Mouse (Mus musculus): ENCODE measurements around the gene Dnhd1. TPM values are rescaled to one million over a fixed set of nuclear protein-coding genes. Genes with fewer than 3 reads are reported as not detected.
A peak's percentile ranks its signal among the peaks of the same experiment; 100 is the strongest.

Gene Dnhd1
- polyA plus RNA-seq, 1 experiment from 2014 or later = 1.9 TPM

GRCm38 (mm10) chr7:105762517-105763270 lies 112.1 kb downstream of the Dnhd1 start:
- Histone ChIP-seq H3K36me3 (ENCODE audit: control insufficient read depth, insufficient read depth, low read length) (peaks cover 62% of the 10 kb centered on the region), H3K27me3 (ENCODE audit: control insufficient read depth, insufficient read depth, low read depth, low read length) (no peaks in the 10 kb centered on the region), H3K4me3 (ENCODE audit: low read depth, low read length) (no peak overlapping the region), H3K9me3 (replicated peaks; ENCODE audit: control insufficient read depth, low read length, poor library complexity, severe bottlenecking) (no peaks in the 10 kb centered on the region), H3K9ac (ENCODE audit: low read depth, low read length) (no peak overlapping the region), H3K4me1 (ENCODE audit: control insufficient read depth, insufficient read depth, low read length) (peaks cover 2% of the 10 kb centered on the region; the same call in 1 of the 2 replicates), H3K27ac (ENCODE audit: low read length) (no peak overlapping the region), H3K4me2 (ENCODE audit: low read length) (no peak overlapping the region)
- WGBS = 30% methylated on average over 55 of the region's 55 CpGs
- ATAC-seq = peak; percentile 22; the same call in 1 of the 2 replicates

- Histone ChIP-seq H3K4me1 (ENCODE audit: control insufficient read depth, insufficient read depth, low read length) (peaks cover 17% of the 10 kb centered on the region), H3K4me2 (ENCODE audit: low read length) (no peak overlapping the region), H3K27me3 (ENCODE audit: control insufficient read depth, insufficient read depth, low read depth, low read length) (no peaks in the 10 kb centered on the region), H3K9ac (ENCODE audit: low read depth, low read length) (no peak overlapping the region), H3K27ac (ENCODE audit: low read length) (no peak overlapping the region), H3K9me3 (replicated peaks; ENCODE audit: control insufficient read depth, low read length, poor library complexity, severe bottlenecking) (no peaks in the 10 kb centered on the region), H3K4me3 (ENCODE audit: low read depth, low read length) (no peak overlapping the region), H3K36me3 (ENCODE audit: control insufficient read depth, insufficient read depth, low read length) (peaks cover 54% of the 10 kb centered on the region)
- 90% methylated on average over 11 of the region's 11 CpGs for WGBS
- no peak for ATAC-seq
Measured at GRCm38 (mm10) chr7:105764331-105764730, 113.7 kb downstream of the Dnhd1 start.

- peak overlapping the region; percentile 44 for H3K27ac ChIP-seq (ENCODE audit: low read length)
- peaks cover 65% of the 10 kb centered on the region for H3K36me3 ChIP-seq (ENCODE audit: control insufficient read depth, insufficient read depth, low read length)
- no peak overlapping the region for H3K9ac ChIP-seq (ENCODE audit: low read depth, low read length)
Measured at GRCm38 (mm10) chr7:105767729-105768165, 117.1 kb downstream of the Dnhd1 start.

GRCm38 (mm10) chr7:105769959-105770358 lies 119.3 kb downstream of the Dnhd1 start:
- Histone ChIP-seq H3K4me3 (ENCODE audit: low read depth, low read length) (no peak overlapping the region), H3K36me3 (ENCODE audit: control insufficient read depth, insufficient read depth, low read length) (peaks cover 49% of the 10 kb centered on the region), H3K4me2 (ENCODE audit: low read length) (no peak overlapping the region), H3K4me1 (ENCODE audit: control insufficient read depth, insufficient read depth, low read length) (peaks cover 30% of the 10 kb centered on the region), H3K27ac (ENCODE audit: low read length) (no peak overlapping the region), H3K9ac (ENCODE audit: low read depth, low read length) (no peak overlapping the region), H3K27me3 (ENCODE audit: control insufficient read depth, insufficient read depth, low read depth, low read length) (no peaks in the 10 kb centered on the region), H3K9me3 (replicated peaks; ENCODE audit: control insufficient read depth, low read length, poor library complexity, severe bottlenecking) (no peaks in the 10 kb centered on the region)
- WGBS = 85% methylated on average over 3 of the region's 3 CpGs
- no peak for ATAC-seq

More at GRCm38 (mm10) chr7:105767729-105768165, 117.1 kb downstream of the Dnhd1 start:
- no peak overlapping the region for H3K4me2 ChIP-seq (ENCODE audit: low read length)
- H3K4me1 ChIP-seq (ENCODE audit: control insufficient read depth, insufficient read depth, low read length) = peaks cover 23% of the 10 kb centered on the region
- H3K9me3 ChIP-seq (replicated peaks; ENCODE audit: control insufficient read depth, low read length, poor library complexity, severe bottlenecking) = no peaks in the 10 kb centered on the region
- WGBS = 12% methylated on average over 6 of the region's 6 CpGs
- H3K4me3 ChIP-seq (ENCODE audit: low read depth, low read length) = no peak overlapping the region
- ATAC-seq = peak; percentile 36
- H3K27me3 ChIP-seq (ENCODE audit: control insufficient read depth, insufficient read depth, low read depth, low read length) = no peaks in the 10 kb centered on the region

Other genes starting within 250 kb of the Dnhd1 start
- 0.14 and 0.25 TPM in 2 replicates for gene Cnga4, start 246.3 kb upstream of the Dnhd1 start, polyA plus RNA-seq (2015; fragmentation: Nextera tagmentation; extraction: Ambion mirVana)
- 6.2 and 8.5 TPM in 2 replicates for gene Cckbr, start 225.1 kb upstream of the Dnhd1 start, polyA plus RNA-seq (2015; fragmentation: Nextera tagmentation; extraction: Ambion mirVana)
- gene Cavin3, start 168.5 kb upstream of the Dnhd1 start, polyA plus RNA-seq (2015; fragmentation: Nextera tagmentation; extraction: Ambion mirVana) = 28.6 and 31.0 TPM in 2 replicates
- 95.2 and 104 TPM in 2 replicates for gene Smpd1, start 96.5 kb upstream of the Dnhd1 start, polyA plus RNA-seq (2015; fragmentation: Nextera tagmentation; extraction: Ambion mirVana)
- 333 and 360 TPM in 2 replicates for gene Apbb1, start 69.2 kb upstream of the Dnhd1 start, polyA plus RNA-seq (2015; fragmentation: Nextera tagmentation; extraction: Ambion mirVana)
- gene Hpx, start 50.7 kb upstream of the Dnhd1 start, polyA plus RNA-seq (2015; fragmentation: Nextera tagmentation; extraction: Ambion mirVana) = 0.16 and 0.32 TPM in 2 replicates
- 106 and 117 TPM in 2 replicates for gene Trim3, start 17.3 kb upstream of the Dnhd1 start, polyA plus RNA-seq (2015; fragmentation: Nextera tagmentation; extraction: Ambion mirVana)
- gene Timm10b, start 10.8 kb upstream of the Dnhd1 start, polyA plus RNA-seq (2015; fragmentation: Nextera tagmentation; extraction: Ambion mirVana) = 127 and 131 TPM in 2 replicates
- 83.8 and 92.4 TPM in 2 replicates for gene Arfip2, start 10.4 kb upstream of the Dnhd1 start, polyA plus RNA-seq (2015; fragmentation: Nextera tagmentation; extraction: Ambion mirVana)
- gene Gm45799, start 10.3 kb upstream of the Dnhd1 start, polyA plus RNA-seq (2015; fragmentation: Nextera tagmentation; extraction: Ambion mirVana) = 13.6 and 14.6 TPM in 2 replicates
- gene Ilk, start 85.8 kb downstream of the Dnhd1 start, polyA plus RNA-seq (2015; fragmentation: Nextera tagmentation; extraction: Ambion mirVana) = 183 and 192 TPM in 2 replicates
- gene Rrp8, start 86.6 kb downstream of the Dnhd1 start, polyA plus RNA-seq (2015; fragmentation: Nextera tagmentation; extraction: Ambion mirVana) = 22.4 and 23.4 TPM in 2 replicates
- 76.5 and 78.4 TPM in 2 replicates for gene Taf10, start 93.5 kb downstream of the Dnhd1 start, polyA plus RNA-seq (2015; fragmentation: Nextera tagmentation; extraction: Ambion mirVana)
- 32.1 and 38.6 TPM in 2 replicates for gene Tpp1, start 101.4 kb downstream of the Dnhd1 start, polyA plus RNA-seq (2015; fragmentation: Nextera tagmentation; extraction: Ambion mirVana)
- 12.5 and 14.3 TPM in 2 replicates for gene Dchs1, start 136.8 kb downstream of the Dnhd1 start, polyA plus RNA-seq (2015; fragmentation: Nextera tagmentation; extraction: Ambion mirVana)
- gene Mrpl17, start 160.3 kb downstream of the Dnhd1 start, polyA plus RNA-seq (2015; fragmentation: Nextera tagmentation; extraction: Ambion mirVana) = 160 TPM in 2 replicates